Mouse (Mus musculus): ENCODE results near the gene Tmtc4.

GRCm38 (mm10) chr14:122978871-122979270 lies 5.0 kb downstream of the Tmtc4 start:
- no peak for TF ChIP-seq GATA1 (IDR thresholded peaks at IDR 0.05; ENCODE audit: borderline replicate concordance, low read length)
- no peak for TF ChIP-seq FLI1 (IDR thresholded peaks at IDR 0.05; ENCODE audit: low read length)
